Mouse (Mus musculus): ENCODE measurements around the gene Krt35. TPM values are rescaled to one million over a fixed set of nuclear protein-coding genes. Genes with fewer than 3 reads are reported as not detected.

The Krt35 gene
- polyA plus RNA-seq, 1 experiment from 2014 or later = not detected

DNA sequence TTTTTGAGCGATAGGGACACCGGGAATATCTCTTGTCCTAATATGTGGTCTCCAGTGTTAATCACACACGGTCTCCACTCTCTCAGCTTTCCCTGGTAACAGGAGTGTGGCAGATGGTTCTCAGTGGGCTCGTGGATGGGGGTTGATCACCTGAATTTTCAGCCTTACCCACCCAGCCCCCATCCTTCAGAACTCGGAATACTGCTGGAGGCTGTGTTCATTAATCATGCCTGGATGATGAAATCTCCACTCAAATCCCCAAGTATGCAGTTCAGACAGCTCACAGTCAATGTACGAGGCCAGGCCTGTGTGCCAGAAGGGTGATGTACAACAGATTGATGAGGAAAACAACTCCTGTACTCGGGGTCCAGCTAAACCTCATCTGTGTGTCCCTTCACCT lies 28.9 kb upstream of the Krt35 start:
- Histone ChIP-seq H3K27me3 (ENCODE audit: control insufficient read depth, insufficient read depth, low read length) (no peaks in the 10 kb centered on the region), H3K4me1 (ENCODE audit: control insufficient read depth, insufficient read depth, low read length) (no peaks in the 10 kb centered on the region), H3K4me2 (ENCODE audit: low read depth, low read length) (no peak overlapping the region), H3K9me3 (replicated peaks; ENCODE audit: control insufficient read depth, low read length) (no peaks in the 10 kb centered on the region), H3K9ac (replicated peaks; ENCODE audit: low read length) (no peak overlapping the region), H3K27ac (replicated peaks; ENCODE audit: low read depth, low read length) (no peak overlapping the region), H3K36me3 (replicated peaks; ENCODE audit: control insufficient read depth, insufficient read depth, low read depth, low read length) (no peaks in the 10 kb centered on the region), H3K4me3 (ENCODE audit: low read depth, low read length) (no peak overlapping the region)
- ATAC-seq (replicated peaks; ENCODE audit: insufficient number of reproducible peaks, low FRiP score, low TSS enrichment, low read depth) (no peak), DNase-seq (ENCODE audit: low spot score) (no peak)
- WGBS = 87% methylated on average over 7 of the region's 7 CpGs

DNA sequence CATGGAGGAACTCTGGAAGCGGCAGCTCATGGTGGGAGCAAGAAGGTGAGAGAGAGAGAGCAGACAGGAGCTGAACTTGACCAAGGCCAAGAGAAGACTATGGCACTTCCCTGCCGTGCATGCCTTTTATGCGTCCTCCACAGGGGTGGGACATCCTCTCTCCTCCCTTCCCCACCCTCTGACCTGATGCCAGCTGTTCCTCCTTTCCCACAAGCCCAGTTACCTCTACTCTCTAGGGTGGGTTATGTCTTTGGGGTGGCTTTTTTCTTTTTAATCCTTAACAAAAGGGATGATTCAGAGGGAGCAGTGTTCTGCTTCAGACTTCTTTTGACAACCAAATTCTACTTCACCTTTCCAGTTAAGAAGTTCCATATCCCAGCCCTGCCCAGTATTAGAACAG lies 25.4 kb upstream of the Krt35 start, which contains the start of gene Krt13:
TSS of gene Krt13 (minus strand) at position 101 of the 400 bp plus-strand sequence.
- DNase-seq (ENCODE audit: low spot score) = no peak
- Histone ChIP-seq H3K4me3 (ENCODE audit: low read depth, low read length) (no peak within 1 kb of the TSS), H3K36me3 (replicated peaks; ENCODE audit: control insufficient read depth, insufficient read depth, low read depth, low read length) (no peaks in the 10 kb centered on the region), H3K4me1 (ENCODE audit: control insufficient read depth, insufficient read depth, low read length) (no peaks in the 10 kb centered on the region), H3K27ac (replicated peaks; ENCODE audit: low read depth, low read length) (no peak within 1 kb of the TSS), H3K9ac (replicated peaks; ENCODE audit: low read length) (no peak within 1 kb of the TSS), H3K27me3 (ENCODE audit: control insufficient read depth, insufficient read depth, low read length) (no peaks in the 10 kb centered on the region), H3K4me2 (ENCODE audit: low read depth, low read length) (no peak within 1 kb of the TSS), H3K9me3 (replicated peaks; ENCODE audit: control insufficient read depth, low read length) (no peaks in the 10 kb centered on the region)
- WGBS = 75% methylated on average over 3 of the region's 3 CpGs
- ATAC-seq (replicated peaks; ENCODE audit: insufficient number of reproducible peaks, low FRiP score, low TSS enrichment, low read depth) = no peak

DNA sequence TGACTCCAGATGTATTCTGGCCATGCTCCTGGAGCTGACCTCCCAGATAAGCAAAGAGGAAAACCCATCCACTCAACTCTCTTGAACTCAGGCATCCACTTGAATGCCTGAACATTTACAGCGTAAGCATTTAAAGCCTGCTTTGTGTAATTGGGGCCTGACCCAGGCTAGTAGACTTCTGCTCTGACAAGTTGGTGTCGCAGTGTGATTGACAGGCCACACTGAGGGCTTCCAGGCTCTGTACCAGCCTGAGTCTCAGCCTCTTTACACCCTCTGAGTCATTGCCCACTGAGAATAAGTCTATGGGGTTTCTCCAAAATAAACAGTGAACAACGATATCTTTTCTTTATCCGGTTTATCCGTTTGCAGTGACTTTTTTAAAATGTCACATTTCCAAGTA lies 24.3 kb upstream of the Krt35 start:
- H3K4me1 ChIP-seq (ENCODE audit: control insufficient read depth, insufficient read depth, low read length) = no peaks in the 10 kb centered on the region
- H3K4me2 ChIP-seq (ENCODE audit: low read depth, low read length) = no peak overlapping the region
- no peaks in the 10 kb centered on the region for H3K36me3 ChIP-seq (replicated peaks; ENCODE audit: control insufficient read depth, insufficient read depth, low read depth, low read length)
- ATAC-seq (replicated peaks; ENCODE audit: insufficient number of reproducible peaks, low FRiP score, low TSS enrichment, low read depth) = no peak
- no peaks in the 10 kb centered on the region for H3K9me3 ChIP-seq (replicated peaks; ENCODE audit: control insufficient read depth, low read length)
- H3K9ac ChIP-seq (replicated peaks; ENCODE audit: low read length) = no peak overlapping the region
- H3K27ac ChIP-seq (replicated peaks; ENCODE audit: low read depth, low read length) = no peak overlapping the region
- no peaks in the 10 kb centered on the region for H3K27me3 ChIP-seq (ENCODE audit: control insufficient read depth, insufficient read depth, low read length)
- H3K4me3 ChIP-seq (ENCODE audit: low read depth, low read length) = no peak overlapping the region
- 84% methylated on average over 5 of the region's 5 CpGs for WGBS
- DNase-seq (ENCODE audit: low spot score) = no peak

DNA sequence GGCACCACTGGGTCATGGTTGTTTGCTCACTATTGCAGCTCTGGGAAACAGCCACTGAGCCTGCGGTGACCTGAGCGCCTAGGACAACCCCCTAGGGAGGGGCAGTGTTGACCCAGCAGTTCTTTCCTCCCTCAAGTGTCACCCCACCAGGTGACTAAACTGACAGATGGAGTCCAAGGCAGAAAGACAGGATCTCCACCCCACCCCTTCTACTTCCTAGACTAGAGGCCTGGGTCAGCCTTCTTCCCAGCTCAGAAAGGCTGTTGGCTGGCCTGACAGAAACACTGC lies 17.6 kb upstream of the Krt35 start:
- Histone ChIP-seq H3K27ac (replicated peaks; ENCODE audit: low read depth, low read length) (no peak overlapping the region), H3K4me1 (ENCODE audit: control insufficient read depth, insufficient read depth, low read length) (no peaks in the 10 kb centered on the region), H3K4me3 (ENCODE audit: low read depth, low read length) (no peak overlapping the region), H3K27me3 (ENCODE audit: control insufficient read depth, insufficient read depth, low read length) (no peaks in the 10 kb centered on the region), H3K9ac (replicated peaks; ENCODE audit: low read length) (no peak overlapping the region), H3K36me3 (replicated peaks; ENCODE audit: control insufficient read depth, insufficient read depth, low read depth, low read length) (no peaks in the 10 kb centered on the region), H3K4me2 (ENCODE audit: low read depth, low read length) (no peak overlapping the region), H3K9me3 (replicated peaks; ENCODE audit: control insufficient read depth, low read length) (no peaks in the 10 kb centered on the region)
- ATAC-seq (replicated peaks; ENCODE audit: insufficient number of reproducible peaks, low FRiP score, low TSS enrichment, low read depth) = no peak
- no peak for DNase-seq (ENCODE audit: low spot score)
- 71% methylated on average over 2 of the region's 2 CpGs for WGBS

DNA sequence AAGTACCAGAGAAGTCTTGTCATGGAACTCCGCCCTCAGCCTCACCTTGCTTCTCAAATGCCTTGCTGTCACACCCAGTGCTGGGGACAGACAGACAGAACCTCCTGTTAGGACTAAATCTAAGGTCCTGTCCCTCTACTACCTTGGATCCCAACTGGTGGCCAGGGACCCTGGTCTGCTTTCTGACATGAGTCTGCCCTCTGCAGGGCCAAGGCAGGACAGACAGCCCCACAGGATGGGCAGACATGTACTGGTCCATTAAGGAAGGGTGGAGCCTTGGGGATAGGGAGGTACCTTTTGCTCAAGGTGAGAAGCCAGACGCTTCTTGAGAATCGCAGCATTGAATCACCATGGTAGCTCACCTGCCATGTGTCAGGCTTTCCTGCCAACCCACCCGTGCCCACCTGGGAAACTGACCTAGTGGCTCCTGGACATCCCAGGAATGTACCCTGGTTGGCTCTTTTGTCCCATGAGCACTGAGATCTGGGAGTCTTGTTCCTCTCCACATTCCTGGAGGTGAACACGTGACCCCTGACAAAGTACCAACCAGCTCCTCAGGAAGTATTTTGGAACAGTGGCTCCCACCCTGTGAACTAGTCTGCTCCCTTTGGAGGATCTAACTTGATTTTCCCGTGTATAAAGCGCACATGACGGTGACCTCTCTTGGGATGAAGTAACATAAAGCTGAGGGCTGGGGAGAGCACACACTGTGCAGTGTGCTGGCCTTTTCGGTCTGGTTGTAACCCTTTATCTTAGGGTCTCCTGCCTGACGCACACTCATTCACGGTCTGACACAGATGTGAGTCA lies 17.1 kb upstream of the Krt35 start:
- 74% methylated on average over 11 of the region's 11 CpGs for WGBS
- Histone ChIP-seq H3K27me3 (ENCODE audit: control insufficient read depth, insufficient read depth, low read length) (no peaks in the 10 kb centered on the region), H3K4me2 (ENCODE audit: low read depth, low read length) (no peak overlapping the region), H3K36me3 (replicated peaks; ENCODE audit: control insufficient read depth, insufficient read depth, low read depth, low read length) (no peaks in the 10 kb centered on the region), H3K9ac (replicated peaks; ENCODE audit: low read length) (no peak overlapping the region), H3K9me3 (replicated peaks; ENCODE audit: control insufficient read depth, low read length) (no peaks in the 10 kb centered on the region), H3K27ac (replicated peaks; ENCODE audit: low read depth, low read length) (no peak overlapping the region), H3K4me3 (ENCODE audit: low read depth, low read length) (no peak overlapping the region), H3K4me1 (ENCODE audit: control insufficient read depth, insufficient read depth, low read length) (no peaks in the 10 kb centered on the region)
- ATAC-seq (replicated peaks; ENCODE audit: insufficient number of reproducible peaks, low FRiP score, low TSS enrichment, low read depth) (no peak), DNase-seq (ENCODE audit: low spot score) (no peak)

GRCm38 (mm10) chr11:100105576-100106122 lies 9.6 kb upstream of the Krt35 start, which contains the start of gene Krt36:
Krt36 (minus strand) TSS chr11:100105626.
- Histone ChIP-seq H3K9ac (replicated peaks; ENCODE audit: low read length) (no peak within 1 kb of the TSS), H3K27me3 (ENCODE audit: control insufficient read depth, insufficient read depth, low read length) (no peaks in the 10 kb centered on the region), H3K4me3 (ENCODE audit: low read depth, low read length) (no peak within 1 kb of the TSS), H3K36me3 (replicated peaks; ENCODE audit: control insufficient read depth, insufficient read depth, low read depth, low read length) (no peaks in the 10 kb centered on the region), H3K4me1 (ENCODE audit: control insufficient read depth, insufficient read depth, low read length) (no peaks in the 10 kb centered on the region), H3K27ac (replicated peaks; ENCODE audit: low read depth, low read length) (no peak within 1 kb of the TSS), H3K4me2 (ENCODE audit: low read depth, low read length) (no peak within 1 kb of the TSS), H3K9me3 (replicated peaks; ENCODE audit: control insufficient read depth, low read length) (no peaks in the 10 kb centered on the region)
- DNase-seq (ENCODE audit: low spot score) (no peak), ATAC-seq (replicated peaks; ENCODE audit: insufficient number of reproducible peaks, low FRiP score, low TSS enrichment, low read depth) (no peak)
- WGBS = 88% methylated on average over 6 of the region's 6 CpGs

DNA sequence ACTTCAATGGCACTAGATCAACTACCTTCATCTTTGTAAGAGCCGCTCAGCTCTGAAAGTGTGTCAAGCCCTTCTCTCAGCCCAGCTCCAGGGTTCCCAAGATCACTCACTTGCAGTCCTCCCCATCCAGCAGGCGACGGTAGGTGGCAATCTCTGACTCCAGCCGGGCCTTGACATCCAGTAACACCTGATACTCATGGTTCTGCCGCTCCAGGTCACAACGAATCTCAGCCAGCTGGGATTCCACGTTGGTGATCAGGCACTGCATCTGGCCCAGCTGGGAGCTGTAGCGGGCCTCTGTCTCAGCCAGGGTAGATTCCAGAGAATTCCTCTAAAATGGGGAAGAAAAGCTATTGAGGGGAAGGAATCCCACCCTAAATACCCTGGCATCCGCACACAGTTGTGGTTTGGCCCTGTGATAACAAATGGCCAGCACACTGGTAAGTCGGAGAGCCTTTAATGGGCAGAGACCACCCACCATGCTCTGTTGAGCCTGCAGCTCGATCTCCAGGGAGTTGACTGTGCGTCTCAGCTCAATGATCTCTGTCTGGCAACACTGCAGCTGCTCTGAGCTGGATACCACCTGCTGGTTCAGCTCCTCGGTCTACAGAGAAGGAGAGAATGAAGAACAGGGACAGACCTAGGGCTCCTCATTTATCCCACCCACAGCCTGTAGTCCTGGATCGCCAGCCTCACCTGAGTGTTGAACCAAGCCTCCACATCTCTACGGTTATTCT lies 6.8 kb upstream of the Krt35 start:
- no peak for DNase-seq (ENCODE audit: low spot score)
- H3K4me1 ChIP-seq (ENCODE audit: control insufficient read depth, insufficient read depth, low read length) = no peaks in the 10 kb centered on the region
- no peak for ATAC-seq (replicated peaks; ENCODE audit: insufficient number of reproducible peaks, low FRiP score, low TSS enrichment, low read depth)
- H3K9ac ChIP-seq (replicated peaks; ENCODE audit: low read length) = no peak overlapping the region
- H3K36me3 ChIP-seq (replicated peaks; ENCODE audit: control insufficient read depth, insufficient read depth, low read depth, low read length) = no peaks in the 10 kb centered on the region
- no peak overlapping the region for H3K27ac ChIP-seq (replicated peaks; ENCODE audit: low read depth, low read length)
- no peak overlapping the region for H3K4me3 ChIP-seq (ENCODE audit: low read depth, low read length)
- H3K4me2 ChIP-seq (ENCODE audit: low read depth, low read length) = no peak overlapping the region
- WGBS = 60% methylated on average over 15 of the region's 15 CpGs
- H3K9me3 ChIP-seq (replicated peaks; ENCODE audit: control insufficient read depth, low read length) = no peaks in the 10 kb centered on the region
- H3K27me3 ChIP-seq (ENCODE audit: control insufficient read depth, insufficient read depth, low read length) = no peaks in the 10 kb centered on the region

- no peaks in the 10 kb centered on the region for H3K27me3 ChIP-seq (ENCODE audit: control insufficient read depth, insufficient read depth, low read length)
- 79% methylated on average over 4 of the region's 4 CpGs for WGBS
- H3K4me1 ChIP-seq (ENCODE audit: control insufficient read depth, insufficient read depth, low read length) = no peaks in the 10 kb centered on the region
- H3K9ac ChIP-seq (replicated peaks; ENCODE audit: low read length) = no peak overlapping the region
- H3K36me3 ChIP-seq (replicated peaks; ENCODE audit: control insufficient read depth, insufficient read depth, low read depth, low read length) = no peaks in the 10 kb centered on the region
- H3K4me3 ChIP-seq (ENCODE audit: low read depth, low read length) = no peak overlapping the region
- H3K9me3 ChIP-seq (replicated peaks; ENCODE audit: control insufficient read depth, low read length) = no peaks in the 10 kb centered on the region
- ATAC-seq (replicated peaks; ENCODE audit: insufficient number of reproducible peaks, low FRiP score, low TSS enrichment, low read depth) (no peak), DNase-seq (ENCODE audit: low spot score) (no peak)
- H3K4me2 ChIP-seq (ENCODE audit: low read depth, low read length) = no peak overlapping the region
- no peak overlapping the region for H3K27ac ChIP-seq (replicated peaks; ENCODE audit: low read depth, low read length)
Measured at GRCm38 (mm10) chr11:100100391-100100790, 4.3 kb upstream of the Krt35 start.
